Mouse (Mus musculus) c-Kit-negative CD71-positive TER-119-positive erythroid progenitor cells, embryonic 14.5 days (primary cell): Measurements from ENCODE around the gene Cmah.
A peak's percentile ranks its signal among the peaks of the same experiment; 100 is the strongest.

Experiments used
- DNase-seq: peaks from one replicate; pipeline ENCODE4 v3.0.0-alpha.2; 2013; ENCODE audit warnings: low read depth, low spot score

The Cmah gene

DNA sequence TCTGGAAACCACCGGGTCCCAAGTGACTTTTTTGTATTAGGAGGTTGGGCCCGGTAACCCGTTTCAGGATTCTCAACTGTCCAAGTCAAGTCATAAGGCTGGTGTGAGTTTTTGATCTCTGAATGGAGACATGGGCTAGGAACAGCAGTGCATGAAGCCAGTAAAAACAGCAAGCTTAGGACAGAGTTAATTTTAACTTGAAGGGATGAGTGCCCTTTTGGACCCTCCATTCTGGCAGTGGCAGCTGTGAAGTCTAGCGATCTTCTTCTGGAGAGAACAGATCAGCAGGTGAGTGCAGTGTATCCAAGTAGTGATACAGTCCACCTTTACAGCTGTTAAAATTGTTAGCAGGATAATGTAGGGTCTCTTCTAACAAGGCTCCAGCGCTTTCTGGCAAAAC lies at the start of gene Cmah:
Gene Cmah, plus strand, starts transcription at position 204 of the 400 bp plus-strand sequence.
- DNase-seq: no peak

DNA sequence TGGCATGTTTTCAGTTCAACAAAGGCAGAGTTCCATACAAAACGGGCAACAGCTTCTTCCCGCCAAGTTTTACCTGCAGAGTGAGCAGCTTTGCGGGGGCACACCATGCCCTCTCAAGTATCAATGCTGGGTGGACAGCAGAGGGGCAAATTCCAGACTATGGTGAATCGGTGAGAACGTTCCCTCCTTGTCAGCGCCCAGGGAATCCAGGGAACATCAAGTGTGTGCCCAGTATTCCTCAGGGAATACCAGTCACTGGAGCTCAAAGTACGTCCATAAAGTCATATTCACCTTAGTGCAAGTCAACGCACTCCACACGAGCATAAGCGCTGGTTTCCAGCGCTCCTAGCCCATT lies 47.8 kb upstream of the Cmah start:
- DNase-seq: no peak

DNA sequence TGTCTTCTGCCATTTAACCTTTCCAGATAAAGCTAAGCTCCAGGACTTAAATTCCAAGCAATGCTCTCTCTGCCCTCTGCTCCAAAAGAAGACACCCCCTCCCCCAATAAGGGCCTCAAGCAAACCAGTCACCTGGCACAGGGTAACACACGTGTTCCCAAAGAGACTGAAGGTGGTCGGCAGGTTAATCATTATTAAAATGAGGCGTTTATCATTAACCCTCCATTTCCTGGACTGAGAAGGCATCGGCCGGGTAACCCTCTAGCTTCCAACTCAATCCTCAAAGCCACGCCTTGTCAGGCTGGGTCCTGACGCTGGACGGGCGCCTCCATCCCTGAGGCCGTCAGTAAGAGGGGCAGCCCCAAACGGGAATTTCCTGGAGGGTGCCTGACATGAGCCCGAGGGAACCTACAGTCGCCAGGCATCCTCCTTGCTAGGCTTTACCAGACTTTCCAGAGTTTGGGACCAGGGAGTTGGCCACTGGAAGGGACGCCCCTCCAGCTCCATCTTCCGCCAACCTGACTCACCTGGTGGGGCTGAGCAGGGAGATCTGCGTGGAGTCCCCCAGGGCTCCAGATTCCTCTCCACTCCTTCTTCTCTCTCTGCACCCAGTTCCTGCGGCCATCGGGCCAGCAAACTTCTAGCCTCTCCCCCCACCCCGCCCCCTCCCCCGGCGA lies 47.3 kb upstream of the Cmah start:
- no peak for DNase-seq

DNA sequence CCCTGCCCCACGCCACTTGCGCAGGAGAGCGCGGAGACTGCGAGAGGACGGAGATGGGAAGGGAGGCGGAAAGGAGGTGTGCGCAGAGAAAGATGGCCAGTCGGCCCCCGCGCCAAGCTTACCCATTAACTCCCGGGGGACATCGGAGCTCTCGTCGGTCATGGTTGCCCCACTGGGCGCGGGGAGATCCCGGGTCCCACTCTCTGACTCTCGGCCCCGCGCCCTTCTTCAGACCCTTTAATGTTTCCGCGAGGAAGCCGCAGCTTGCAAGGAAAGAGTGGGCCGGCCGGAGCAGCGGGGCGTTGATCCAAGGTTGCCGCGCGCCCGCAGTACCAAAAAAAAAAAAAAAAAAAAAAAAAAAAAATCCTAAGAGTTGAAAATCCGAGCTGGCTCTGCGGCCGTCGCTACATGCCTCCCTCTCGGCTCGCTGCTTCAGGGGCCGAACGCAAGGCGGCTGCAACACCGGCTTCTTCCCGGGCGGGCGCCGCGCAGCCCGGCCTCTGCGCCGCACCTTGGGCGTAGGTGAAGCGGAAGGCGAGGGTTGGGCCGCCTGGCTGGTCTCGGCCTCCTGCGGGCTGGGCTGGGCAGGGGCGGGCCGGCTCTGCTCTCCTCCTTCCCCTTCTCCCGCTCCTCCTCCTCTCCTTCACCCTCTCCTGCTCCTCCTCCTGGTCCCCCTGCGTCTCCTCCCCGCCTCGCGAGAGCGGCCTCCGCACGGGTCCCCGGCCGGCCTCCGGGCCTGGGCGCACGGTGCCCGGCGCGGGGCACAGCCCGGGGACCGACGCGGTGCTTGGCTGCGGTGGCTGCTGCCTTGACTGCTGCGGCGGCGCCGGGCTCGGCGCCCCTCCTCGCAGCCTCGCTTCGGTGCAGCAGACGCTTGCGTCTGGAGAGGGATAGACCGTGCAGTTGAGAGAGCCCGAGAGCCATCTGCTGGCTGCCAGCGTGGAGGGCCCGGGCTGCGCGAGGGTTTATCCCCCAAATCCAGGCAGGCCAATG lies 46.5 kb upstream of the Cmah start, which contains the start of gene Carmil1:
Gene Carmil1, minus strand, starts transcription at position 357 of the 993 bp plus-strand sequence.
- DNase-seq: no peak

DNA sequence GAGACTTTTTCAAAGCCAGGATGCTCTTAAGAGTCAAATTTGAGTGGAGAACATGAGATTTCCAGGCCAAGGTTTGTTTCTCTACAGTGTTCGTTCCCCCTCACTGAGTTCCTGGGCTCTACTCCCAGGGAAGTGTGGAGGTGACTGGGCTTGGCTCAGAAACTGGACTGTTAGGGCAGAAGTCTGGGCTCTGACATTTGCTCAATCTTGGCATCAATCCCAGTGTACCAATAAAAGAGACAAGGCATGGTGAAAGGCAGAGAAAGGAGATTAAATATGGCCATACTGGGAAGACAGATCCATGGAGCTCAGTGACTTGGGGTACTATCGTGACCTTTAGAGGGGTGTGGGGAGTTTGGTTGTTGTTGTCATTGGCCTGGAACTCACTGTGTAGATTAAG lies 39.8 kb upstream of the Cmah start:
- DNase-seq: no peak

DNA sequence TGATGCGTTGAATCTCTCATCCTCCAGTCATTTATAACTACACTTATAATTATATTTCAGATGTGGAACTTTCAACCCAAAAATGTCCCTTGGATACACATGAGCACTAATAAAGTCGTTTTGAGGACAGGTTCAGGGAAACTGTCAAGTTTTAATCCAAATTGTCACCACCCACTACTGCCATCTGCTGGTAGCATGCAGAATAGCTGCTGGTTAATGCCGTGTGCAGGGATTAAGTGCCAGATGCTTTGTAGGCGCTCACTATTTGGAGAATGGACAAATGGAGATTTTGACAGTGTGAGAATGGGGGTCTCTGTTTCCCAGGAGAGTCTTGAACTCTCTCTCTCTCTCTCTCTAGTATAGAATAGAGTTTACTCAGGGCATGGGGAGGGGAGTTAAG lies 30.0 kb upstream of the Cmah start:
- DNase-seq: peak; percentile 43

DNA sequence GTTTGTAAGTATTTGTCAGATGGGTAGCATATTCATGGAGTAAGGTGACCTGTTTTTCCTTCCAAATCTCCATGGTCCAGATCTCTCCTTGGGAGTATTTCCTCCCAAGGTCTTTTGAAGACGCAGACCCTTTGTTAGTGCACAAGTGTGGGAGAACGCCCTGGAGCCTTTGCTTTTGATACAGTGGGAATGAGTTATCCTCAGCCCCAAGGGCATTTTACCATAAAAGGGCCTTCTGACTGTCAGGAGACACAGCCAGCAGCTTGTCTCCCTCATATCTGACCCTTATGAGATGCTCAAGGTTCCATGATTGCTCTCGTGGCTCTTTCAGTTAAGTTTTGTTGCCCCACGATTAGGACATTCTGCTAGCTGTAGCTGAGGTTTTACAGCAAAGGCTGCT lies 21.7 kb upstream of the Cmah start:
- no peak for DNase-seq

DNA sequence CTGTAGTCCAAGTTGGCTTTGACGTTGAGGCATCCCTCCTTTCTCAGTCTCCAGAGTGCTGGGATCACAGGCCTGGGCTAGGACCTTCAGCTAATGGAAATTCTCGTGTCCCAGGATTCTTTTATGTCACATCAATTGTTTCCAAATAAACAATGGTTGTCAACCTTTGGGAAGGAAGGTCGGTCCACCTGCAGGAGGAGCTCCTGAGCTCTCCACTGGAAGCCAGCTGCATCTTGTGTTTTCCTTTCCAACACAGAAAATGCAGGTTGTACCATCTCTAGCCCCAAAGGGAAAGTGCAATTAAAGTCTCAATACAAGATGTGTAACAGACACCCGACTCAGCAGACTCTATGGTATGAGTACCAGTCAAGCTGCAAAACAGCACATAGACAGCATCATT lies 21.0 kb upstream of the Cmah start:
- no peak for DNase-seq

DNA sequence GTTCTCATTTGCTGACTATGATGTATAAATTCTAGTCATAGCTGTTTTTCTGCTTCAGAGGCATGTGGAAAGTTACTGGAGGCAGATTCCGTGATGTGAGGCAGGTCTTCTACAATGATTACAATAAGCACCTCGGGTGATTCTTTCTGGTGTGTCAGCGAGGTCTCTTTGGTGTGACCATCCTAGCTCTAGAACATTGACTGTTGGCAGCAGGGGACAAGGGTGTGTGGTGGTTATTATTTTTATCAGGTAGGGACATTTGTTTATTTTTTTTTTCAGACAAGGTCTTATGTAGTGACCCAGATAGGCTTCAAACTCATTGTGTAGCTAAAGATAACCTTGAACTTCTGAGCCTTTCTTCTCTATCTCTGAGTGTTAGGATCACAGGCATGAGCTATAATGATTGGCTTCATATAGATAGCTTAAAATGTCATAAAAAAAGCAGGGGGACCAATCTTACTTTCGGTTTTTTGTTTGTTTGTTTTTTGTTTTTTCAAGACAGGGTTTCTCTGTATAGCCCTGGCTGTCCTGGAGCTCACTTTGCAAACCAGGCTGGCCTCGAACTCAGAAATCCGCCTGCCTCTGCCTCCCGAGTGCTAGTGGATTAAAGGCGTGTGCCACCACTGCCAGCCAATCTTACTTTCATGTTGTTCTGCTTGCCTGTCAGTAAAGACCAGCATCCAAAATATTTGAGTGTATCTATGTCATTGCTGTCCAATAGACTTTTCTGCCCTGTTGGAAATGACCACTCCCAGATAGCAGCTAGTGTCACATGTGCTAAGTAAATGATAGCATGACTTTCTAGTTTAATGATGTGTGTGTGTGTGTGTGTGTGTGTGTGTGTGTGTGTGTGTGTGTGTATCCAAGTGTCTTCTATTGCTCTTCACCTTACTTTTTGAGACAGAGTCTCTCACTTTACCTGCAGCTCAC lies 15.9 kb upstream of the Cmah start:
- no peak for DNase-seq

DNA sequence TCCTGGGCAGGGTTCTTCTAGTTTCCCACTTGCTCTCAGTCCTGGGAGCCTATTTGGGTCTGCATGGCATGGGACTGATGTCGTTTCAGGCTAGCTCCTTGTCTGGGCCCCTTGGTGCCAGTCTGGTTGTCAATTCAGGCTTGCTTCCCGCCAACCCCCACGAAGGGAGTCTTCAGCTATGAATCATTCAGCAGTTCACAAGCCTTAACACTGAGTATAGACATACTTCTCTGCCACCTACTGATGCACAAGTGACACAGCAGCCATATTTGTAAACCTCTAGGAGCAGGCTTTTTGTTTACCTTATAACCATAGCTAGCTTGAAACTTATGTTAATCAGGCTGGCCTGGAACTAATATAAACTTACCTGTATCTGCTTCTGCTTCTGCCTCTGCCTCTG lies 10.6 kb upstream of the Cmah start:
- DNase-seq: no peak

DNA sequence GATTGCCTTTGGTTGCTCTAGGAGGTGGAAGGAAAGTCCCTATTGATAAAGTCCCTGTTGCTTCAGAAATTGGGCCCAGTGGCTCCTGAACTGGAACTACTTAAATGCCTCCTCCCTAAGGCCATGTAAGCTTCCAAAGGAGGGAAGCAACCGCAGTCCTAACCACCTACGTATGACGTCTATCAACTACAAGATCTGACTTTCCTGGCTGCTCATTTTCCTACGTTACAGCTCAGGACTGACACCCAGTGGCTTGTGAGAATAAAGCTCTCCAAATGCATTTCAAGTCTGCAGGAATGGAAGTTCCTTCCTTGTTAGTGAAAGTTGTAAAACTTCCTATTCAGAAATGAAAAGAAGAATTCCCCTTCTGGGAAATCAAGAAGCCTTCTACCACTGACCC lies 8.6 kb upstream of the Cmah start:
- DNase-seq: no peak

DNA sequence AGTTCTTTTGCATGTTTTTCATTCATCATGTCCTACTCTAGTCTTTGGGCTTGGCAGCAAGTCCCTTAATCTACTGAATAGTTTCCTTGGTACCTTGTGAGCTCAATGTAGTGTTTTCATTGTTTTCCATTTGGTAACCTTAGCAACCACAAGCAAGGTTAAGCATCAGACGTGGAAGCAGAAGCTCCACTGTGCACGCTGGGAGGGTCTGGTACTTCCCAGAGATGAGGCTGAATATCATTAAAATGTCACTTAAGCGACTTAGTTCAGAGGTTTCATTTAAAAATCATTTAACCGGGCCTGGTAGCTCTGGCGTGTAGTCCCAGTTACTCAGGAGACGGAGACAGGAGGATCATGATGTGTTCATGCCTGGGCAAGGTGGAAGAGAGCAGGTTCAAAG lies 5.9 kb upstream of the Cmah start:
- DNase-seq: no peak

DNA sequence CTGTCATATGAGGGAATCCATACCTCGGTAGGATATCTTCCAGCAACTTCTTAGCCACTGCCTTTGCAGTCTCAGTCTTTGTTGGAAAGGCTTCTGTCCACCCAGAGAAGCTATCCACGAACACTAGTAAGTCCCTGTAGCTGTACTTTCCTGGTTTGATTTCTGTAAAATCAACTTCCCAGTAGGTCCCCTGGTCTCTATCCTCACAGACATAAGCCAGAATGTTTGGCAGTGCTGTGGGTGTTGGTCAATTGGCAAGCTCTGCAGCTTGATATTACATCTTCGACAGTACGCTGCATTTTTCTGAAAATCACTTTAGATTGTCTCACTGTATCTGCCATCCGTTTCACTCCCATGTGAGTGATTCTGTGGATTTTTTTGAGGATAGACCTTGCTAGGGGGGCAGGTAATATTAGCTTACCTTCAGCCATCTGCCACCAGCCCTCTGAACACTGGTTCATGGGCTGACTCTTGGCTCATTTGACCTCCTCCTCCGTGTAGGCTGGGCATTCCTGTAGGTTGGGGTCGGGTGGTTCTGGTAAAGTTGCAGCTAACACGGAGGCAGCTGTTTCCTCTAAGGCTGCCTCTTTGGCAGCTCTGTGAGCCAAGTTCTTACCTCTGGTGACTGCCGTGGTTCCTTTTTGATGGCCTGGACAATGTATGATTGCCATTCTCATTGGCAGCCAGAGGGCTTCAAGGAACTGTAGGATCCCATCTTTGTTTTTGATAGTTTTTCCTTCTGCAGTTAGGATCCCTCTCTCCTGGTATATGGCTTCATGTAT lies 1.0 kb downstream of the Cmah start:
- DNase-seq: no peak

DNA sequence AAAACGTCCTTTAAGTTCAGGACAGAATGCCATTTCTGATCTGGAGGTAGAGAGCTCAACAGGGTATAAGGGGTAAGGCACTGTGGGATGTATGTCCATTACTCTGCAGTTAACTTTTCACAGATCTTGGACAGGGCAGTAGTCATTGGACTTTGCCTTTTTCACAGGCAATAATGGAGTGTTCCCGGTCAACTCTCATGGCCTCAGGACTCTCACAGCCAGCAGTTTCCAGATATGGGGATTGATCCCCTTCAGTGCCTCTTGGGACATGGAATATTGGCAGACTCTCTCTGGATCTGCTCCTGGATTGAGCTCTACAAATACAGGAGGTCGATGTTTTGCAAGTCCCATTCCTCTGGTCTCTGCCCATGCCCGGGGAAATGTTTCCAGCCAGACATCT lies 2.9 kb downstream of the Cmah start:
- DNase-seq: no peak

DNA sequence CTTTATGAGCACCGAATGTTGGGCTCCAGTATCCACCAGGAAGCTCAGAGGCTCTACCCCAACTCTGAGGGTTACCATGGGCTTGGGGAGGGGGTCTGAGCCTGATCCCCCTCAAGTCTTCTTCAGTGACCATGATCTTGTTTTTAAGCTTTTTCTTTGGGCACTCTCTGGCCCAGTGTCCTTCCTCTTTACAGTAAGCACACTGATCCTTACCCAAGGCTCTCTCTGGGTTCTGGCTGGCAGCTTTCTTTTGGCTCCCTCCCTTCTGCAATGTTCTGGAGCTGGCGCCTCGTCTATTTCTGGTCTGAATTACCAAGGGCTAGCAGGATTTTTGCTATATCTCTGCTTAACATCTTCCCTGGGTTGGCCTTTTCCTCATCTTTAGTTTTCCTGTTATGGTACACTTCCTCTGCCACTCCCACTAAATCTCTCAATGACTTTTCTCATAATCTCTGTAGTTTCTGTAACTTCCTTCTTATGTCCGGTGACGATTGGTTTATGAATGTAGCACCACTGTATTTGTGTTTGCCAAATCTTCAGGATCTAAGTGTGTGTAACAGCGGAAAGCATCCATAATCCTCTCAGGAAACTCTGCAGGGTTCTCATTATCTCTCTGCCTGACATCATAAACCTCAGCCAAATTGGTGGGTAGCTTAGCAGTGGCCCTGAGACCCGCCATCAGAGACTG lies 3.8 kb downstream of the Cmah start:
- DNase-seq: no peak

DNA sequence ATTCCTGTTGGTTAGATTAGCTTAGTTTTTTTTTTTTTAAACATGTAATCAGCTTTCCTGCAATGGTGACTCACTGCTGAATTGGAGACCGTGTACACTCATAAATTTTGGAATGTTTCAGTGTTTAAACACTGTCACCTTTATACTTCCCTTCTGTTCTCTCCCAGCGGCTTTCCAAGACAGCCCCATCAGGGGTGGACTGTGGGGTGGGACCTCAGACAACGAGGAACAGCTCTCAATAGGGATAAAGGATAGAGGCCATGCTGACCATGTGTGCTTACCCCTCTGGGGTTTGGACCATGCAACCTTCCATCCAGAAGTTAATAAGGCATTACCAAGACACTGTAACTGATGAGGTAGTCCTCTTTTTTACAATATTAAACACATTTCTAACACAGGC lies 5.3 kb downstream of the Cmah start:
- DNase-seq: no peak

DNA sequence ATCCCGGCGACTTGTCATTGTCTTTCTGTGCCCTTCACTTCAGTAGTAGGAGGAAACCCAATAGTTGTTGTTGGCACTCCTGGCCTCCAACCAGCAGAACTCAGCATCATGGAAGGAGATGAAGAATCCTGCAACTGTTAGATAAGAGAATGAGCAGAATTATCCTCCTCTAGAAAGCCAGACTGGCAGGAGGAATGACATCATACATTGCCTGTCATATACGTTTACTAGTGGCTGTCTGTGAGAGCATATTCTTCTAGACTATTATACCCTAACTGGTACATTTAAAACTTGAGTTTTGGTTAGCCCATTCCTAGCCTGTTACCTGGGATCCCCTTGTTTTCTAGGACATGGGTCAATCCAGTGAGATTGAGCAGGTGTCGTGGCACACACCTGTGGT lies 9.6 kb downstream of the Cmah start:
- no peak for DNase-seq

DNA sequence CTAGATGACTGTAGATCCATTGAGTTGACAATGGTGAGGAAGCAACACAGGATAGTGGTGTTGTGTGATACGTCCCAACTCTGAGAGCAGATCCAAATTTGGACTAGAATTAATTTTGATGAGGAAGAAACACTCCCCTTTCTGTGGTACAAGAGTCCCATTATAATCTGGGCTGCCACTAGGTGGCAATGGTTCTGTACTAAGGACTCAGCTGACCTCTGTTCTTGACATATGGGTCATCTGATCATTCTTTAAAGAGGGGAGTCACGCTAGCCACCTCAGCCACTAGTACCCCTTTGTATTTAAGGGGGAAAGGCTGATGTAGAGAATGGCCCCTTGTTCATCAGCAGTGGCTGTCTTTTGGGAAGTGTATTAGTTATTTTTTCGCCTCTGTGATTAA lies 10.7 kb downstream of the Cmah start:
- DNase-seq: peak; percentile 11

DNA sequence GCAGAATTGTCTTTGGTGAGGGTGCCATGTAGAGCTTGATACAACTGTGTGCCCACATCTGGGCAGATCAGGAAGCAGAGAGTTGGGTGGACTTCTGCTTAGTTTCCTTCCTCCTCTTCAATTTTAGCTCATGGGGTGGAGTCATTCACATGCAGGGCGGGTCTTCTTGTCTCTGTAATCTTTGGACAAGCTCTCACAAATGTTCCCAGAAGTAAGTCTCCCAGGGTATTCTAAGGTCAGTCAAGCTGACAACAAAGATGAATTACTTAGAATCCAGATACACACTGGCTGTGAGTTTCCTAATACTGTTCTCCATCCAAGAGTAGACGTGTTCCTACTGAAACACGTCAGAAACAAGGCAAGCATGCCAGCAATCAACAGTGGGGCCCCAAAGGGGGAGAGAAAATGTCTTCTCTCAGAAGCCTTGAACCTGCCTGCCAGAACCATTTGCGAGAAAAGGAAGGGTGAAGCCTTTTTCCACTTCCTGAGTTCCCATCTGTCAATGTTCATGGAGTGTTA lies 11.2 kb downstream of the Cmah start:
- DNase-seq: no peak

DNA sequence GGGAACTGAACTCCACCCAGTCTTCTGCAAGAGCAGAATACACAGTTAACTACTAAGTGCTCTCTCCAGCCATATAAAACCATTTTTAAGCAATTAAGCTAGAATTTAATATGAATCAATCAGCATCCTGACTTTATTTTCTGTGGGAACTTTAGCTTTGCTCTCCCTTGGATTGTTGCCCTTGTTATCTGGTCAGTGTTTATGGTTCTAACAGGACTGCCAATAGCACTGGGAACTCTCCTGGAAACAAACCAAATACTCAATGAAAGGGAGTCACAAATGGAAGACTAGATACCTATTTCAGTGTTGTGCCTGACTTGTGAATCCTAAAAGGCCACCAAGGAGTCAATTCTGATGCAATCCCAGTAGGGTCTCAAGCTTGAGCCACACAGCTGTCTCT lies 12.7 kb downstream of the Cmah start:
- DNase-seq: no peak
